Mouse (Mus musculus) small intestine, adult 2 months (tissue): ENCODE data around the gene Ubxn1. TPM values are rescaled to one million over a fixed set of nuclear protein-coding genes. Genes with fewer than 3 reads are reported as not detected.

Experiments
- H3K27ac ChIP-seq: fragments of 200-500 bp; 2 replicates; pipeline ENCODE4 v1.5.1; 2012; ENCODE audit warnings: low read depth, low read length, control low read depth, inconsistent platforms; ENCODE audit not compliant: insufficient read depth
- H3K27me3 ChIP-seq: fragments of 200-500 bp; 2 replicates; pipeline ENCODE4 v1.6.1; 2012; ENCODE audit warnings: mild to moderate bottlenecking, moderate library complexity, low read length, inconsistent platforms; ENCODE audit not compliant: control insufficient read depth, insufficient read depth
- H3K36me3 ChIP-seq: fragments of 200-500 bp; 2 replicates; pipeline ENCODE4 v1.6.1; 2012; ENCODE audit warnings: mild to moderate bottlenecking, low read length, control low read depth, inconsistent platforms; ENCODE audit not compliant: control insufficient read depth, insufficient read depth
- H3K4me1 ChIP-seq: fragments of 200-500 bp; 2 replicates; pipeline ENCODE4 v1.6.1; 2012; ENCODE audit warnings: low read length, inconsistent platforms, mixed read lengths; ENCODE audit not compliant: control insufficient read depth, insufficient read depth, insufficient read length
- H3K4me3 ChIP-seq: fragments of 200-500 bp; 2 replicates; pipeline ENCODE4 v1.5.1; 2012; ENCODE audit warnings: low read depth, mild to moderate bottlenecking, control low read depth, inconsistent platforms, low read length, moderate library complexity
- CTCF ChIP-seq: fragments of 200-500 bp; IDR thresholded peaks from 2 replicates; pipeline ENCODE4 v1.5.1; 2012; ENCODE audit warnings: low read depth, mild to moderate bottlenecking, control low read depth, inconsistent platforms, low read length, moderate library complexity, mixed read lengths; ENCODE audit not compliant: insufficient replicate concordance, insufficient read length; ENCODE audit errors: extremely low read depth
- POLR2A ChIP-seq: fragments of 200-500 bp; IDR thresholded peaks from 2 replicates; pipeline ENCODE4 v1.6.1; 2012; ENCODE audit warnings: low read depth, mild to moderate bottlenecking, control low read depth, inconsistent platforms, low read length, moderate library complexity
- WGBS: fragments of 180-500 bp; shearing (Covaris S2); methylation state at CpG from one replicate; pipeline ENCODE4 v1.1.7; 2018; 5-methylcytosine and 5-hydroxymethylcytosine counted together
- polyA plus RNA-seq: library from polyadenylated mRNA; depleted of rRNA; stranded (reverse); fragments of >200 nt; gene quantifications from 2 replicates; pipeline ENCODE4 v1.2.3, GENCODE M21; 2012; rRNA removed

The Ubxn1 gene
- polyA plus RNA-seq, 1 experiment: 95.9 TPM

DNA sequence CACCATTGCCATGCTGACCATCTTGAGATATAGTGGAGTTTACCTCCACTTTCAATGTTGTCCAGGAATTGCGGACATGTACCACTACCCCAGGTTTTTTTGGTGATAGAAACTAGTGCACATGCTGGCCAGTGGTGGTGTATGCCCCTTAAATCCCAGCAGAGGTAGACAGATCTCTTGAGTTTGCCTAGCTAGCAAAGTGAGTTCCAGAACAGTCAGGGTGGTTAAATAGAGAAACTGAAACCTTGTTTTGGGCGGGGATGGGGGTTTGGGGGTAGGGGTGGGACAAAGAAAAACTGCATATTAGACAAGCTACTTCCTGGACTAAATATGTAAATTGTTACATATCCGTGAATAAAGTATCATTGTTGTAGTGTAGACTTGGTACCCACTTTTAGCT, 47.7 kb downstream of the Ubxn1 start:
- Histone ChIP-seq H3K27ac (peak overlapping the region; percentile 53; the same call in 1 of the 2 replicates), H3K4me3 (no peak overlapping the region), H3K27me3 (no peaks in the 10 kb centered on the region), H3K4me1 (peaks cover 5% of the 10 kb centered on the region; the same call in 1 of the 2 replicates), H3K36me3 (peaks cover 31% of the 10 kb centered on the region)
- TF ChIP-seq POLR2A: no peak
- TF ChIP-seq CTCF: no peak
- WGBS: 63% methylated on average over 3 of the region's 3 CpGs

- Histone ChIP-seq H3K4me3 (no peak overlapping the region), H3K36me3 (peaks cover 24% of the 10 kb centered on the region), H3K27me3 (no peaks in the 10 kb centered on the region), H3K4me1 (peaks cover 5% of the 10 kb centered on the region; the same call in 1 of the 2 replicates), H3K27ac (peak overlapping the region; percentile 53)
- 44% methylated on average over 6 of the region's 6 CpGs for WGBS
- no peak for TF ChIP-seq CTCF
- TF ChIP-seq POLR2A: no peak
These were observed 48.4 kb downstream of the Ubxn1 start for GRCm38 (mm10) chr19:8919684-8920072.

DNA sequence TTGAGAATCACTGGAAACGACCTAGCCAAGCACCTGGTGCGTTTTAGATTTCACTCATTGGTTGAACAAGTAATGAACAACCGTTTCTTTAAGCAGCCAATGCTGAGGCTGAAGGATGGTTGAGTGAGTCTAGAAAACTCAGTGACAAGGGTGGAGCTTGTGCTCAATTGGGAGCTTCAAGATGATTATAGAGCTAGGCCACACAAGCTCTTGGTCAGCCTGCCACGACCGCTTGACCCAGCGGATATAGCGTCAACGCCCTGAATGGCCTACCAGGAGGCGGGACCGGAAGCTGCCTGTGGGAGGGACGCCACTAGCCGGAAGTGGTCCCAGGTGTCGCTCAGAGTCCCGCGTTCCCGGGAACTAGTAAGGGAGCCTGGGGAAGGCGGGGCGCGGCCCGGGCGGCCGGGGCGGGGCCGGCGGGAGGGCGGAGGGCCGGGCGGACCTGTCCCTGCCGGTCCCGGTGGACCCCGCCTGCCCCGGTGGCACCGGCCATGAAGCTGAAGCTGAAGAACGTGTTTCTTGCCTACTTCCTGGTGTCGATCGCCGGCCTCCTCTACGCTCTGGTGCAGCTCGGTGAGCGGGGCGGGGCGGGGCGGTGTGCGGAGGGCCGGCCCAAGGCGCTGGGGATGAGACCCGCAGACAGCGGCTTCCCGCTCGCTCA, 48.9 kb downstream of the Ubxn1 start, which contains the start of gene B3gat3:
Gene B3gat3, plus strand, starts transcription at position 302 of the 664 bp plus-strand sequence.
- Histone ChIP-seq H3K27me3 (no peaks in the 10 kb centered on the region), H3K27ac (peak within 1 kb of the TSS; percentile 80), H3K4me1 (peaks cover 5% of the 10 kb centered on the region; the same call in 1 of the 2 replicates), H3K4me3 (peak within 1 kb of the TSS; percentile 71), H3K36me3 (peaks cover 19% of the 10 kb centered on the region)
- TF ChIP-seq POLR2A (peak; percentile 69), CTCF (no peak)
- WGBS: 1% methylated on average over 50 of the region's 50 CpGs

GRCm38 (mm10) chr19:8920836-8921291, 49.6 kb downstream of the Ubxn1 start:
- Histone ChIP-seq H3K4me1 (peaks cover 5% of the 10 kb centered on the region; the same call in 1 of the 2 replicates), H3K4me3 (peak overlapping the region; percentile 71), H3K27me3 (no peaks in the 10 kb centered on the region), H3K36me3 (peaks cover 14% of the 10 kb centered on the region), H3K27ac (peak overlapping the region; percentile 80)
- WGBS: under 1% methylated on average over 6 of the region's 6 CpGs
- TF ChIP-seq CTCF (no peak), POLR2A (no peak)

DNA sequence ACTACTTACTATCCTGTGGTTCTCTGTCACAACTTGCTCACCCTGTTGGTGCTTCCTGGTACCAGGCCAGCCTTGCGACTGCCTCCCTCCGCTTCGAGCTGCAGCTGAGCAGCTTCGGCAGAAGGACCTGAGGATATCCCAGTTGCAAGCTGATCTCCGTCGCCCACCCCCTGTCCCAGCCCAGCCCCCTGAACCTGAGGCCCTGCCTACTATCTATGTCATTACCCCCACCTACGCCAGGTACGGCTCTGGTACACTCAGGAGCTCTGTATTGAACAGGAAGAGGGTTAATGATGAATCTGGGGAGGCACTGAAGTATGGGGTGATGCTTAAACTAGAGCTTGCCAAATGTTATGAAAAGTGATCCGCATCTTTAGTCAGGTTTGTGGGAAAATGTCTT, 50.4 kb downstream of the Ubxn1 start:
- peaks cover 9% of the 10 kb centered on the region; the same call in 1 of the 2 replicates for H3K36me3 ChIP-seq
- peaks cover 5% of the 10 kb centered on the region; the same call in 1 of the 2 replicates for H3K4me1 ChIP-seq
- H3K27me3 ChIP-seq: no peaks in the 10 kb centered on the region
- TF ChIP-seq POLR2A (no peak), CTCF (no peak)
- H3K4me3 ChIP-seq: no peak overlapping the region
- whole genome bisulfite sequencing: 73% methylated on average over 9 of the region's 9 CpGs
- no peak overlapping the region for H3K27ac ChIP-seq

Other genes starting within 250 kb of the Ubxn1 start
- 2.3 and 2.4 TPM in 2 replicates for gene Chrm1, start 207.7 kb upstream of the Ubxn1 start, polyA plus RNA-seq
- gene Slc3a2, start 148.1 kb upstream of the Ubxn1 start, polyA plus RNA-seq: 132 and 391 TPM in 2 replicates
- 12.1 and 17.5 TPM in 2 replicates for gene Wdr74, start 135.7 kb upstream of the Ubxn1 start, polyA plus RNA-seq
- not detected in 2 replicates for gene 1700092M07Rik, start 130.8 kb upstream of the Ubxn1 start, polyA plus RNA-seq
- 31.7 and 65.9 TPM in 2 replicates for gene Stx5a, start 130.1 kb upstream of the Ubxn1 start, polyA plus RNA-seq
- gene Nxf1, start 114.4 kb upstream of the Ubxn1 start, polyA plus RNA-seq: 13.3 and 25.4 TPM in 2 replicates
- gene Tmem223, start 100.5 kb upstream of the Ubxn1 start, polyA plus RNA-seq: 117 and 142 TPM in 2 replicates
- 59.9 and 96.2 TPM in 2 replicates for gene Tmem179b, start 97.0 kb upstream of the Ubxn1 start, polyA plus RNA-seq
- gene Taf6l, start 85.1 kb upstream of the Ubxn1 start, polyA plus RNA-seq: 4.5 and 8.1 TPM in 2 replicates
- 7.7 and 13.5 TPM in 2 replicates for gene Polr2g, start 72.9 kb upstream of the Ubxn1 start, polyA plus RNA-seq
- 0.60 and 0.86 TPM in 2 replicates for gene Zbtb3, start 68.9 kb upstream of the Ubxn1 start, polyA plus RNA-seq
- gene Ttc9c, start 52.2 kb upstream of the Ubxn1 start, polyA plus RNA-seq: 5.7 and 8.9 TPM in 2 replicates
- 9.2 and 20.9 TPM in 2 replicates for gene Hnrnpul2, start 51.5 kb upstream of the Ubxn1 start, polyA plus RNA-seq
- gene AC129217.1, start 41.7 kb upstream of the Ubxn1 start, polyA plus RNA-seq: 4.6 TPM in 1 of 2 replicates, not detected in the other
- gene Bscl2, start 34.0 kb upstream of the Ubxn1 start, polyA plus RNA-seq: 54.3 and 82.6 TPM in 2 replicates
- gene Gng3, start 32.3 kb upstream of the Ubxn1 start, polyA plus RNA-seq: 0.33 and 0.63 TPM in 2 replicates
- gene Lrrn4cl, start 20.7 kb upstream of the Ubxn1 start, polyA plus RNA-seq: 0.11 and 0.17 TPM in 2 replicates
- 14.0 and 19.2 TPM in 2 replicates for gene Uqcc3, start 9.4 kb downstream of the Ubxn1 start, polyA plus RNA-seq
- 0.22 and 0.55 TPM in 2 replicates for gene Lbhd1, start 12.2 kb downstream of the Ubxn1 start, polyA plus RNA-seq
- gene Gm49403, start 12.4 kb downstream of the Ubxn1 start, polyA plus RNA-seq: not detected in 2 replicates
- 9.5 and 11.4 TPM in 2 replicates for gene 1810009A15Rik, start 17.4 kb downstream of the Ubxn1 start, polyA plus RNA-seq
- not detected in 2 replicates for gene Gm49416, start 17.4 kb downstream of the Ubxn1 start, polyA plus RNA-seq
- gene Ints5, start 21.5 kb downstream of the Ubxn1 start, polyA plus RNA-seq: 13.2 and 19.5 TPM in 2 replicates
- 45.7 and 74.1 TPM in 2 replicates for gene Ganab, start 26.6 kb downstream of the Ubxn1 start, polyA plus RNA-seq
- gene B3gat3, start 48.9 kb downstream of the Ubxn1 start, polyA plus RNA-seq: 40.1 and 69.5 TPM in 2 replicates
- gene Rom1, start 57.9 kb downstream of the Ubxn1 start, polyA plus RNA-seq: 7.2 and 15.1 TPM in 2 replicates
- gene Eml3, start 58.1 kb downstream of the Ubxn1 start, polyA plus RNA-seq: 18.4 and 32.2 TPM in 2 replicates
- 15.0 and 21.7 TPM in 2 replicates for gene Mta2, start 70.4 kb downstream of the Ubxn1 start, polyA plus RNA-seq
- 5.6 and 13.2 TPM in 2 replicates for gene Tut1, start 82.4 kb downstream of the Ubxn1 start, polyA plus RNA-seq
- 90.2 and 129 TPM in 2 replicates for gene Eef1g, start 95.5 kb downstream of the Ubxn1 start, polyA plus RNA-seq
- gene Ahnak, start 117.8 kb downstream of the Ubxn1 start, polyA plus RNA-seq: 5.1 and 14.7 TPM in 2 replicates
- gene Scgb1a1, start 216.5 kb downstream of the Ubxn1 start, polyA plus RNA-seq: 0.30 and 3.7 TPM in 2 replicates